Mouse (Mus musculus): ENCODE data around the gene Hoxb7.

The Hoxb7 gene

GRCm38 (mm10) chr11:96334998-96335397 is 48.6 kb downstream of the Hoxb7 start:
- DNase-seq (ENCODE audit: low spot score in 2 of 2): no peak

GRCm38 (mm10) chr11:96336597-96336996 is 50.2 kb downstream of the Hoxb7 start:
- DNase-seq (ENCODE audit: low spot score in 2 of 2): no peak

GRCm38 (mm10) chr11:96337026-96337425 is 50.6 kb downstream of the Hoxb7 start:
- no peak for DNase-seq (ENCODE audit: low spot score in 2 of 2)

- DNase-seq (ENCODE audit: low spot score in 2 of 2): no peak
Measured at GRCm38 (mm10) chr11:96338957-96339855, 52.8 kb downstream of the Hoxb7 start.
